Mouse (Mus musculus): ENCODE measurements at regions not wholly inside any gene's neighbourhood (a gene's known extent, or its start where the extent isn't known, plus 50 kb on each side); places are given as distances from the start of the nearest gene placed in this dataset.

- no peaks in the 10 kb centered on the region for H3K9me3 ChIP-seq (replicated peaks; ENCODE audit: control insufficient read depth, low read length)
These were observed 467.1 kb downstream of the Vrk1 start for GRCm38 (mm10) chr12:106477040-106477665.

GRCm38 (mm10) chr12:106477731-106478130 lies 467.7 kb downstream of the Vrk1 start:
- Histone ChIP-seq H3K27ac (ENCODE audit: low read length) (no peak overlapping the region), H3K27me3 (ENCODE audit: control insufficient read depth, insufficient read depth, low read depth, low read length) (peaks cover 27% of the 10 kb centered on the region), H3K9ac (ENCODE audit: low read depth, low read length) (no peak overlapping the region), H3K36me3 (ENCODE audit: control insufficient read depth, insufficient read depth) (no peaks in the 10 kb centered on the region), H3K4me1 (ENCODE audit: control insufficient read depth, low read depth, low read length) (no peaks in the 10 kb centered on the region), H3K9me3 (replicated peaks; ENCODE audit: control insufficient read depth, low read length) (no peaks in the 10 kb centered on the region), H3K4me2 (ENCODE audit: low read depth, low read length) (no peak overlapping the region), H3K4me3 (ENCODE audit: low read depth, low read length) (no peak overlapping the region)
- 23% methylated on average over 4 of the region's 4 CpGs for WGBS (ENCODE audit: insufficient replicate concordance)
- no peak for ATAC-seq (ENCODE audit: low read depth)

More at GRCm38 (mm10) chr12:106477040-106477665, 467.1 kb downstream of the Vrk1 start:
- ATAC-seq (ENCODE audit: low read depth): no peak
- WGBS (ENCODE audit: insufficient replicate concordance): 20% methylated on average over 8 of the region's 8 CpGs
- H3K9ac ChIP-seq (ENCODE audit: low read depth, low read length): no peak overlapping the region
- no peak overlapping the region for H3K4me2 ChIP-seq (ENCODE audit: low read depth, low read length)
- H3K36me3 ChIP-seq (ENCODE audit: control insufficient read depth, insufficient read depth): no peaks in the 10 kb centered on the region
- H3K27ac ChIP-seq (ENCODE audit: low read length): no peak overlapping the region
- no peaks in the 10 kb centered on the region for H3K4me1 ChIP-seq (ENCODE audit: control insufficient read depth, low read depth, low read length)
- H3K4me3 ChIP-seq (ENCODE audit: low read depth, low read length): no peak overlapping the region
- peaks cover 27% of the 10 kb centered on the region for H3K27me3 ChIP-seq (ENCODE audit: control insufficient read depth, insufficient read depth, low read depth, low read length)

GRCm38 (mm10) chr12:106478381-106478781 lies 468.4 kb downstream of the Vrk1 start:
- no peaks in the 10 kb centered on the region for H3K36me3 ChIP-seq (ENCODE audit: control insufficient read depth, insufficient read depth)
- no peak overlapping the region for H3K27ac ChIP-seq (ENCODE audit: low read length)
- H3K9ac ChIP-seq (ENCODE audit: low read depth, low read length): no peak overlapping the region
- 2% methylated on average over 18 of the region's 18 CpGs for WGBS (ENCODE audit: insufficient replicate concordance)
- H3K4me3 ChIP-seq (ENCODE audit: low read depth, low read length): no peak overlapping the region
- H3K27me3 ChIP-seq (ENCODE audit: control insufficient read depth, insufficient read depth, low read depth, low read length): peaks cover 27% of the 10 kb centered on the region
- no peaks in the 10 kb centered on the region for H3K4me1 ChIP-seq (ENCODE audit: control insufficient read depth, low read depth, low read length)
- no peaks in the 10 kb centered on the region for H3K9me3 ChIP-seq (replicated peaks; ENCODE audit: control insufficient read depth, low read length)
- H3K4me2 ChIP-seq (ENCODE audit: low read depth, low read length): peak overlapping the region; percentile 37; the same call in 1 of the 2 replicates
- no peak for ATAC-seq (ENCODE audit: low read depth)

GRCm38 (mm10) chr12:106479067-106479877 lies 469.2 kb downstream of the Vrk1 start:
- H3K4me2 ChIP-seq (ENCODE audit: low read depth, low read length): no peak overlapping the region
- no peak for ATAC-seq (ENCODE audit: low read depth)
- H3K36me3 ChIP-seq (ENCODE audit: control insufficient read depth, insufficient read depth): no peaks in the 10 kb centered on the region
- no peaks in the 10 kb centered on the region for H3K9me3 ChIP-seq (replicated peaks; ENCODE audit: control insufficient read depth, low read length)
- H3K4me3 ChIP-seq (ENCODE audit: low read depth, low read length): no peak overlapping the region
- no peaks in the 10 kb centered on the region for H3K4me1 ChIP-seq (ENCODE audit: control insufficient read depth, low read depth, low read length)
- peaks cover 27% of the 10 kb centered on the region for H3K27me3 ChIP-seq (ENCODE audit: control insufficient read depth, insufficient read depth, low read depth, low read length)
- WGBS (ENCODE audit: insufficient replicate concordance): 2% methylated on average over 24 of the region's 24 CpGs
- no peak overlapping the region for H3K27ac ChIP-seq (ENCODE audit: low read length)
- H3K9ac ChIP-seq (ENCODE audit: low read depth, low read length): no peak overlapping the region

- Histone ChIP-seq H3K27me3 (ENCODE audit: control insufficient read depth, insufficient read depth, low read depth, low read length) (peaks cover 27% of the 10 kb centered on the region), H3K27ac (ENCODE audit: low read length) (no peak overlapping the region), H3K9ac (ENCODE audit: low read depth, low read length) (no peak overlapping the region), H3K4me1 (ENCODE audit: control insufficient read depth, low read depth, low read length) (no peaks in the 10 kb centered on the region), H3K36me3 (ENCODE audit: control insufficient read depth, insufficient read depth) (no peaks in the 10 kb centered on the region), H3K4me2 (ENCODE audit: low read depth, low read length) (no peak overlapping the region), H3K4me3 (ENCODE audit: low read depth, low read length) (no peak overlapping the region), H3K9me3 (replicated peaks; ENCODE audit: control insufficient read depth, low read length) (no peaks in the 10 kb centered on the region)
- ATAC-seq (ENCODE audit: low read depth): no peak
- 8% methylated on average over 6 of the region's 6 CpGs for WGBS (ENCODE audit: insufficient replicate concordance)
These were observed 469.8 kb downstream of the Vrk1 start for GRCm38 (mm10) chr12:106479878-106480194.

- 31% methylated on average over 12 of the region's 12 CpGs for WGBS (ENCODE audit: insufficient replicate concordance)
- no peak overlapping the region for H3K4me2 ChIP-seq (ENCODE audit: low read depth, low read length)
- H3K9ac ChIP-seq (ENCODE audit: low read depth, low read length): no peak overlapping the region
- no peak overlapping the region for H3K4me3 ChIP-seq (ENCODE audit: low read depth, low read length)
- peaks cover 27% of the 10 kb centered on the region for H3K27me3 ChIP-seq (ENCODE audit: control insufficient read depth, insufficient read depth, low read depth, low read length)
- H3K27ac ChIP-seq (ENCODE audit: low read length): no peak overlapping the region
- H3K36me3 ChIP-seq (ENCODE audit: control insufficient read depth, insufficient read depth): no peaks in the 10 kb centered on the region
- no peaks in the 10 kb centered on the region for H3K4me1 ChIP-seq (ENCODE audit: control insufficient read depth, low read depth, low read length)
- no peak for ATAC-seq (ENCODE audit: low read depth)
- no peaks in the 10 kb centered on the region for H3K9me3 ChIP-seq (replicated peaks; ENCODE audit: control insufficient read depth, low read length)
These were observed 470.4 kb downstream of the Vrk1 start for GRCm38 (mm10) chr12:106480281-106481060.

GRCm38 (mm10) chr12:106501622-106502327 lies 491.7 kb downstream of the Vrk1 start:
- WGBS (ENCODE audit: insufficient replicate concordance): 23% methylated on average over 12 of the region's 12 CpGs
- ATAC-seq (ENCODE audit: low read depth): no peak

GRCm38 (mm10) chr12:106504285-106504684 lies 494.3 kb downstream of the Vrk1 start:
- Histone ChIP-seq H3K4me1 (ENCODE audit: control insufficient read depth, low read depth, low read length) (no peaks in the 10 kb centered on the region), H3K36me3 (ENCODE audit: control insufficient read depth, insufficient read depth) (no peaks in the 10 kb centered on the region), H3K27me3 (ENCODE audit: control insufficient read depth, insufficient read depth, low read depth, low read length) (no peaks in the 10 kb centered on the region), H3K4me3 (ENCODE audit: low read depth, low read length) (no peak overlapping the region), H3K4me2 (ENCODE audit: low read depth, low read length) (no peak overlapping the region), H3K9ac (ENCODE audit: low read depth, low read length) (no peak overlapping the region), H3K9me3 (replicated peaks; ENCODE audit: control insufficient read depth, low read length) (no peaks in the 10 kb centered on the region), H3K27ac (ENCODE audit: low read length) (no peak overlapping the region)
- no peak for ATAC-seq (ENCODE audit: low read depth)
- 71% methylated on average over 8 of the region's 8 CpGs for WGBS (ENCODE audit: insufficient replicate concordance)

More at GRCm38 (mm10) chr12:106501622-106502327, 491.7 kb downstream of the Vrk1 start:
- no peaks in the 10 kb centered on the region for H3K9me3 ChIP-seq (replicated peaks; ENCODE audit: control insufficient read depth, low read length)
- no peaks in the 10 kb centered on the region for H3K27me3 ChIP-seq (ENCODE audit: control insufficient read depth, insufficient read depth, low read depth, low read length)
- H3K4me3 ChIP-seq (ENCODE audit: low read depth, low read length): no peak overlapping the region
- H3K4me2 ChIP-seq (ENCODE audit: low read depth, low read length): no peak overlapping the region
- no peak overlapping the region for H3K27ac ChIP-seq (ENCODE audit: low read length)
- H3K4me1 ChIP-seq (ENCODE audit: control insufficient read depth, low read depth, low read length): no peaks in the 10 kb centered on the region
- no peaks in the 10 kb centered on the region for H3K36me3 ChIP-seq (ENCODE audit: control insufficient read depth, insufficient read depth)
- no peak overlapping the region for H3K9ac ChIP-seq (ENCODE audit: low read depth, low read length)

Measured in liver, embryonic 16.5 days (tissue).